Mouse (Mus musculus) adrenal gland, postnatal 10 days (tissue): ENCODE measurements around the gene Wdr63. TPM values are rescaled to one million over a fixed set of nuclear protein-coding genes. Genes with fewer than 3 reads are reported as not detected.
A peak's percentile ranks its signal among the peaks of the same experiment; 100 is the strongest.

ENCODE experiments used
- DNase-seq: peaks from one replicate; pipeline ENCODE4 v3.0.0; 2021; ENCODE audit warnings: mixed read lengths
- total RNA-seq, 2 experiments: library from RNA; stranded (reverse); gene quantifications; 2 replicates each; pipeline ENCODE4 v1.2.3; 2021

Wdr63 gene
- total RNA-seq, 2 experiments from 2014 or later = 0.15 to 0.39 TPM

DNA sequence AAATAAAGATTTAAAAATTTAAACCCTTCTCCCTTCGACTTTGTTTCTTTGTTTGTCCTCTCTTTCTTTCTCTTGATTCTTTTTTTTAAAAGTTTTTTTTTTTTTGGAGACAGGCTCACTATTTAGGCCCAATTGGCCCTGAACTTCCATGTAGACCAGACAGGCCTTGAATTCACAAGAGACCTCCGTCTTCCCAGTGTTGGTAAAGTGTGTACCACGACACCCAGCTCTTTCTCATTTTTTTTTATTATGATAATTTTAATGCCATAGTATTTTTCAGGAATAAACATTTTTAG is 14.1 kb upstream of the Wdr63 start:
- no peak for DNase-seq

- DNase-seq = no peak
Observed at GRCm38 (mm10) chr3:146121310-146122124, 13.6 kb upstream of the Wdr63 start.

DNA sequence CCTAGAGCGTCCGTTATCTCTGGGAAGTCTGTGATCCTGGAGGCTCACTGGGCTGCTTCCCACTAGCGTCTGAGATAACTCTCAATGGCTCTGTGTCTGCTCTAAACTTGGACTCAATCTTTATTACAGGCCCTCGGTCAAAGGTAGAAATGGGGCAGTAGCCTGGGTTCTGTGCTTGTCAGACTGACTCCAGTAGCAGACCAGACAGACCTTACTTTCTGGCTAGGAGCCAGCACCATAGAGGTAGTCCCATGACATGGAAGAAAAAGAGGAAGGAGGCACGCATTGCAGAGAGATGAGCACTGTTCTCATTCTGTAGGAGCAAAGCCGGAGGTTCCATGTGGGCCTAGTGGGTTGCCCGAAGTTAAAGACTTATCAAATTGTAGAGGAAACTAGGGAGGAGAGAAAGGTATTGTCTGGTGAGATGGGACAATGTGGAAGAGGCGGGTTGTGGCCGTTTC is 10.1 kb upstream of the Wdr63 start:
- DNase-seq = no peak

- no peak for DNase-seq
Observed at GRCm38 (mm10) chr3:146117258-146117996, 9.5 kb upstream of the Wdr63 start, which contains the start of gene Mcoln3. Gene Mcoln3, plus strand, starts transcription at chr3:146117450.

GRCm38 (mm10) chr3:146110916-146111315 is 3.0 kb upstream of the Wdr63 start:
- no peak for DNase-seq

GRCm38 (mm10) chr3:146110358-146110757 is 2.4 kb upstream of the Wdr63 start:
- DNase-seq = no peak

DNA sequence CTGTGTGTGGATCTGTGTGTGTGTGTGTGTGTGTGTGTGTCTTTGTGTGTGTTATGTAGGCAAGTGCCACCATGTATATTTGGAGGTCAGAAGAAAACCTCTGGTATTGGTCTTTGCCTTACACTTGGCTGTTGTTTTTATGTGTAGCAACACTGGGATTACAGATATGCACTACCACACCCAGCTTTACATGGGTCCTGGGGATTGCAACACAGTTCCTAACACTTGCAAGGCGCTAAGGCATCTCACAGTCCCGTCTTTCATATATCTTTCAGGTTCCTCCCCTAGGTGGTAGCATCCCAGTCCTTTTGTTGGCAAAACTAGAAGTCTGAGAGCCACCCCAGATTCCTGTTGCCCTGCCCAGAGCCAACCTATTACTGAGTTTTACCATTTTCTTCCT is 1.0 kb upstream of the Wdr63 start:
- no peak for DNase-seq

- peak; percentile 34 for DNase-seq
Observed at GRCm38 (mm10) chr3:146107116-146107849, 647 bp downstream of the Wdr63 start.

GRCm38 (mm10) chr3:146102049-146102448 is 5.9 kb downstream of the Wdr63 start:
- DNase-seq = peak; percentile 36

GRCm38 (mm10) chr3:146099925-146100324 is 8.0 kb downstream of the Wdr63 start:
- DNase-seq = no peak

DNA sequence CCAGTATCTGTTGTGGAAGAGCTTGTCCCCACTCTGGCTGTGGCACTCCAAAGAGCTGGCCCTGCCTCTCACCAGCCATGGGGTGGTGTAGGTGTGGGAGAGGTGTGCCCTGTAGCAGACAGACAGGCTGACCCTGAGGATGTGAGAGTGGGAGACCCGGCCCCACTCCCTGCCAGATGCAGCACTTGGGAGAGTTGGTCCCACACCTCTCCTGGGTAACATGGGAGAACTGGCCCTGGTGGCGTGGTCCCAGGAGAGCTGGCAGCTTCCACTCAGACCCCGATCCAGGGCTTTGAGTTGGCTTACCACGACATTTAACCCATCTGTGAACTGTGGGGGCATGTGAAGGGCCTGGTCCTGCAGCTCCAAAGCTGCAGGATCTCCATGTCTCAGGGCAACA is 10.1 kb downstream of the Wdr63 start:
- no peak for DNase-seq

DNA sequence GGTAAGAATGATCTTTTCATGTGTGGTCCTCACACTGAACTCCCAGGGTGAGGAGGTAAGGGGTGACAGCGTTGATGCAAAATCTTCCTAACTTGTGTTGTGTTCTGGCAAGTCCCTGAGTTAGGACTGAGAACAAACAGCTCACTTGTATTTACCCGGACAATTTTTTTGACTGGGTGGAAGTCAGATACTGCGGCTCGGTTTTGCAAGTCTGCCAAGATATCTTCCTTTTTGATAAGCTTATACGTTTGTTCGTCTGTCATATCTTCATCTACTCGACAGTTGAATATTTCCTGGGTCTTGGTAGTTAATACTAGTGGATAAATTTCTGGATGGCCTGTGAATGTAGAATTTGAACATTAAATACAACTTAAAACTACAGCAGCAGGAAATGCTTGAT is 10.9 kb downstream of the Wdr63 start:
- no peak for DNase-seq

GRCm38 (mm10) chr3:146095066-146095465 is 12.9 kb downstream of the Wdr63 start:
- no peak for DNase-seq

DNA sequence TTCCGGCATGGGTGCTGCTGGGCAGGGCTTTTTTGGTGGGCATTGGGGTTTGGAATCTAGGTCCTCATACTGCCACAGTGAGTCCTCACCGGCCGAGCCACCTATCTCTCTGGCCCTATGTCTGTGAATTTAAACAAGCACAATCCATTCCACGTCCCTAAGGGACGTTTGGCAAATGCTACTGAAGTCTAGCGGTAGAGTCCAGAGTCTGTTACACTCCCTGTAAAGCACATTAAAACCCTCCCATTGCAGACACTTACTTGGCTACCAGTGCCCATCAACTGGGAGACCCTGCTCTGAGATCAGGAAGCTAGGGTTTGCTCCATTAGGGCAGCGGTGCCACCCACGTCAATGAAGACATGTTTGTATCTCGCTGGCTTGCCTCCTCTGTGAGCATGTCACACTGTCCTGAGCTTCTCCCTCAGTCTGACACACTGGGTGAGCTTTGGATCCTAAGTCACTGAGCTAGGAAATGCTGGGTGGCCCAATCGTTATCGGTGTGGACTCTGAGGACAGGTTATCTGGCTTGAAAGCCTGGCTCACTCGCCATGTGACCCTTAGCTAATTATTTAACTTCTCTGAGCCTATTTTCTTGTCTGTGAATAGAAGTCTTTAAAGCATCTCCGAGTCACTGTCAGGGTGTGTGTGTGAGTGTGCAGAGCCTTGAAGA is 16.8 kb downstream of the Wdr63 start:
- no peak for DNase-seq

DNA sequence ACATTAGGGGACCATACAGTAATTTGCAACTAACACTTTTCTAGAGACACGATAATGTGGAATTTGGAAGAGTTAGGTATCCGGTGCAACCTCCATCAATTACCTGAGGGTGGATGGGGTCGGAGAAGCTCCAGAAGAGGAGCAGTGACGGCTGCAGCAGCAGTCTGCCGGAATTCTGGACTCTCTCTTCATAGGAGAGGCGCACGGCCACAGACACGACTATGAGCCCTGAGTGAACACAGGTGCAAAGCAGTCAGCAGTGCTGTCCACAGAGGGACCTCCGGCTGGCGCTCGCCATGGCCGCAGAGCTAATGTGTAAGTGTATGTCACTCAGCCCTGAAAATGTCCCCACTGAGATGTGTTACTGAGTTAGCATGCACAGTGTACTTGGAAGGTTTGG is 27.7 kb downstream of the Wdr63 start:
- DNase-seq = no peak

GRCm38 (mm10) chr3:146072780-146073179 is 35.1 kb downstream of the Wdr63 start:
- no peak for DNase-seq

DNA sequence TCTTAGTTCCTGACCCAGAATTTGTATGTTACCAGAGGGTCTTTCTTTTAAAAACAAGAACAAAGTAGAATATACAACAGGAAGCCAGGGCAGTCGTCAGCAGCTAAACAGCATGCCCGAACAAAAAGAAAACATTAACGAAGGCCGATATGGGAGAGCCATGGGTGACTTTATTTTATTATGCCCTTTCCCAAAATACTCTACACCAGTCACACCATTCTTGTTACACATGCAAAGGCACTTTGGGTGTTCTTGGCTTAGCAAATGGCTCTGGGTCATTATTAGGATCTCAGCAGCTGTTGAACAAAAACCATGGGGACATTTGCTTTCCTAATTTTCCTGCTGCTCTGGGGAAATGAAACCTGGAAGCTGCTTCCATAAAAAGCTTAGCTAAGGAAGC is 38.7 kb downstream of the Wdr63 start:
- DNase-seq = no peak

- no peak for DNase-seq
Observed at GRCm38 (mm10) chr3:146063146-146063545, 44.8 kb downstream of the Wdr63 start.

DNA sequence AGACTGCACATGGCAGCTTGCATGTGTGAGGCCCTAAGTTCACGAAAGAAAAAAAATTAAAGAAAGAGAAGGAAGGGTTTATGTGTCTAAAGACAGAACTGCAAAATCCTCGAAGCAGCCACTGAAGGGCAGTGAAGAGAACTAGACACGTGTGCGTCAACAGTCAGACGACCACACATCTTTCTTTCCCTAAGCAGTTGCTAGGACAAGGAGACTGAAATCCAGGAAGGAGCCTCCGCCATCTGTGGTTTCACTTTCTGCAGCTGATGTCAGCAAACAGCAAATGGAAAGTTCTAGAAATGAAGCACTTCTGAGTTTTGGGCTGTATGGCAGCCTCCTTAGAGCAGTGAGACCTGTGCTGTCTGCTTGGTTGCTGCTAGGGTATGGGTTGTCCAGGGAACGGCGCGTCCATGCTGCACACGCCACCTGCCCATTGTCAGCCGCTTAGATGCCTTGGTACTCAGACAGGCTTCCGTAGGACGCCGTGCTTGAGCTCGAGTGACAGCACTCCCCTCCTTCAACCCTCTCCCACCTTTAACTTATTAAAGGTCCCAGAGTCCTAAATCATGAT is 48.5 kb downstream of the Wdr63 start:
- DNase-seq = no peak

GRCm38 (mm10) chr3:146058263-146058662 is 49.7 kb downstream of the Wdr63 start:
- peak; percentile 78 for DNase-seq

DNA sequence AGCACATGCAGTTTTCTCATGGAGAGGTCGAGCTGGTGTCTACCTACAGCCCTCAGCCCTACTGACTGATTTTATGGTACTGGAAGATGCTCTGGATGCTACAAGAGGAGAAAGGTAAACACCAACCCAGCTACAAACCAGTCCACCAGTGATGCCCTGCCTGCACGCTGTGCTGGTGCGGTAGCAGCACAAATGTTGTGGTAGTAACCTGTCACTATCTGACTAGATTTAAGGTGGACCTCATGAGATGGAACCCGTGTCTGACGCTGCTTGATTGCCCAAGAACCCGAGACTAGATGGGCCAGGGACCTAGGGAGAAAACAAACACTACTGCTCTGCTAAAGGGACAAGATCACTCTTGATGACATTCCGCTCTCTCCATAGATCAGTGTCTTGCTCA is 50.8 kb downstream of the Wdr63 start:
- no peak for DNase-seq

- no peak for DNase-seq
Observed at GRCm38 (mm10) chr3:146053873-146054272, 54.1 kb downstream of the Wdr63 start.
